Mouse (Mus musculus): ENCODE data around the gene Sapcd1.
"Not testable (repeated sequence)": the region's sequence is repeated elsewhere in the genome, so short reads cannot be mapped to it uniquely, and the experiment has no call there.

Gene Sapcd1

DNA sequence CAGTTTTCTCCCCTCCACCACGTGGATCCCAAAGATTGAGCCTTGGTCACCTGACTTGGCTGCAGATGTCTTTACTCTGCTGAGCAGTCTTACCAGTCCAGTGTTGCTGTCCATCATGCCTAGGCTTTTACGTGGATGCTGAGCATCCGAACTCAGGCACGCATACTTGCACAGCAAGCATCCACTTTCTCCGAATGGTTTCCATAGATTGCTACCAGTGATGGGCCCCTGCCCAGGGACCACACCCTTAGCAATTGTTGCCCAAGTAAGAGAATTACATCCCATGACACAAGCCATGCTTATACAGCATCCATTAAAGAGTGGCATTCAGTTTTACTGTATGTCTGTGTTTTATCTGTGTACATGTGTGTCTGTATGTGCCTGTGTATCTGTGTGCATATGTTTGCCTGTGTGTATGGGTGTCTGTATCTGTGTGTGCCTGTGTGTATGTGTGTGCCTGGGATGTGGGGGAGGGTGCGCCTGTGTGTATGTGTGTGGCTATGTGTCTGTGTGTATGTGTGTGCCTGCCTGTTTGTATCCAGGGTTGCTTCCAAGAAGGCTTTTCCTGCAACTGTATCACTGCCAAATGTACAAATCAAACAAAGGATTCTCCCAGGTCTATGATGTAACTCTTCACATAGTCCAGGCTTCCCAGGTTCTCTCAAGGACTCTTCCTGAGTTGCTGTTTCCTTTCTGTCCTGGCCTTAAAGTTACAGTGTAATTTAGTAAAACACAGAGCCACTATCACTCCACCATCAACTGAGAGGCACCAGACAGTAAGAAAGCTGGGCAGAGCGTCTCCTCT lies 28.1 kb upstream of the Sapcd1 start:
- DNase-seq (ENCODE audit: low read depth, low spot score) = no peak

DNA sequence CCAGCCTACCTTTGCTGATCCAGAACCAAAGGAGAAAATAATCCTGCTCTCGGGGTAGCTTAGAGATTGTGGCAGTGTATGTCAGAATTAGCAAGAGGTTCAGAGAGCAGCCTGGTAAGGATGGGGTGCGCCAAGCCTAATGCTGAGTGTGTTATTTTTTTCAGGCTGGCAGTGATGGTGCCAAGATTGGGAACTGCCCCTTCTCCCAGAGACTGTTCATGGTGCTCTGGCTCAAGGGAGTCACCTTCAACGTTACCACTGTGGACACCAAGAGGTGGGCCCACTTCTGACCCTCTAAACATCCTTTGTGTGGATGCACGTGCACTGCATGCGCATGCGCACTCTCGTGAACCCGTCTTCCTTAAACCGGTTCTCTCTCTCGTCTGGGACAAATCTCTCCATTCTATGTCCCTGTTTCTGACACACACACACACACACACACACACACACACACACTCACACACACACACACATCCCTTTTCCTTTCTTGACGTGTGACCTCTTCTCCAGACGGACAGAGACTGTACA lies 24.5 kb upstream of the Sapcd1 start:
- peak; percentile 45 for DNase-seq (ENCODE audit: low read depth, low spot score)

DNA sequence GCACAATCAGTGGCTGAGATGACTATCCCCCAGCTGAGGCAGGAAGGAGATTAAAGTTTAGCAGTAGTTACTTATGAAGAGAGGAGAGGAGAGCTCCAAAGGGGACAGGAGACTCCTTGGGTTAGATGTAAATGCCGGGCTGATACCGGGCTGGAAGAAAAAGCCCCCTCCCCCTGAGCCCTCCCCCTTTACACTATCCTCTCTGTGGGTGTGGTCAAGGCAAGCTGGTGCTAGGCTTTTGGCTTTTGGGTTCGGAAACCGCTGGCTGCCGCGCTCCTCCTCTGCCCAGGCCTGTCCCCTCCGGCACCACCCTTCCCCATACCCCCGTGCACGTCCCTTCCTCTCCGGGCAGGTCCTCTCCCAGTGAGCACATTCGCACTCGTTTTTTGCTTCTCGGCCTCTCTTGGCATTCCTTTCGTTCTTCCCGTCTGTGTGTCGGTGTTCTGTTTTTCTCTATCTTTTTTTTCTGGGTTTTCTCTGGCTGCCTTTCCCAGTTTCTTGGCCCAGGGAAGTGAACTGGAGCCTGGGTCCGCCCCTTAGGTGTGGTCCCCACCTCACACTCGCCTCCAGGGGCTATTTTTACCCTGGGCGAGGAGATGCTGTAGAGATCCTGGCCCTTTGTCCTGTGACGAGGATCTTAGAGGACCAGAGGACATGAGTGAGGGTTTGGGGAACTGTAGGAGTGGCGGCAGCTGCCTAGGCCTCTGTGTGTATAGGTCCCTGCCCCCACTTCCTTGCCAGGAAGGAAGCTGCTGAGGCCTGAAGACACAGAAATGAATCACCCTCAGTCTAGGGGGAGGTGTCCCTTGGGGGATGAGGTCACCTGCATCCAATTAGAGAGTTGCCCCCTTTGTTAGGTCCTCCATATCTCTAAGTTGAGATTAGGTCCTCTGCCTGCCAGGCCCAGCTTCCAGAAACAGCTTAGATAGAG lies 23.6 kb upstream of the Sapcd1 start:
- peak; percentile 83 for DNase-seq (ENCODE audit: low read depth, low spot score)

DNA sequence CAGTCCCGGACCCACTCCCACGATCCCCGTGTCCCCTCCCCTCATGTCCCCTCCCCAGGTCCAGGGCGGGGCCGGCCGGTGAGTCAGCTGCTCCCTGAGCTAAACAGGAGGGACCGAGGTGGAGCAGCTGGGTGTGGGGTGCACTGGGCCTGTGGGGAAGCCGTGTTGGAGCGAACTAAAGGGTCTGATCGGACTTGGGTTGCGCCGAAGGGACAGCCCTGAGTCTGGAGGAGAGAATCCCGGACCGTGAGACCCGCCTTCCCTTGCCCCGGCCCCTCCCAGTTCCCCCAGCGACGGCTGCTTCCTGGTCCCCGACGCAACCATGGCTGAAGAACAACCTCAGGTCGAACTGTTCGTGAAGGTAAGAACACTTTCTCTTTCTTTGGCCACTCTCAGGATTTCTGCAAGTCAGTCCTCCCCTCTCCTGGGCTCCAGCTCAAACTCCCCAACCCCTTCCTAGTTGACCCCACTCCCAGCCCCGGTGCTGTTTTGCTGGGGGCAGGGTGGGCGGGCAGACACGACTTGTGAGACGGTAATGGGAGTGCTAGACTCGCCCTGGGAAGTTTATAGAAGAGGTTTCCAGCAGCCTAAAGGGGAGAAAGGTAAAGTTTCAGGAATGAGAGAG lies 22.4 kb upstream of the Sapcd1 start:
- peak; percentile 82 for DNase-seq (ENCODE audit: low read depth, low spot score)

DNA sequence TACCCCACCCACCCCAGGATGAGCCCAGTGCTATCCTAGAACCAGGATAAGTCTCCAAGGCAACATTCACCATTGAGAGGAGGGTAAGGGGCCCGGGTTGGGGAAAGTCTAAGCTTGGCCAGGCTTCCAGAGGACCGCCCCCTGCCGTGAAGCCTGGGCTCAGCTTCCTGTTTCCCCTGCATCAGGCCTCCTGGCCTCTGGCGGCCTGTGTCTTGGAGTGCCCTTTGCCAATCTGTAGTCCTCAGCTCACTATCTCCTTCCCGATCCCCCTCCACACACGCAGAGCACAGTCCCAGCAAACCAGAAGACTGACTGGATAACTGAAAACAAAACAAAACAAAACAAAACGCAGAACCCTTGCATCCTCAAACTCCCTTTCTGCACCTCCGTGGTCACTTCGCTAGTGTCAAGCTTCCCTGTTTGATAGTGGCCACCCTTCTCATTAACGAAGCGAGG lies 21.8 kb upstream of the Sapcd1 start, which contains the start of gene Clic1:
TSS of gene Clic1 (plus strand) at position 406 of the 456 bp plus-strand sequence.
- DNase-seq (ENCODE audit: low read depth, low spot score) = peak; percentile 51

DNA sequence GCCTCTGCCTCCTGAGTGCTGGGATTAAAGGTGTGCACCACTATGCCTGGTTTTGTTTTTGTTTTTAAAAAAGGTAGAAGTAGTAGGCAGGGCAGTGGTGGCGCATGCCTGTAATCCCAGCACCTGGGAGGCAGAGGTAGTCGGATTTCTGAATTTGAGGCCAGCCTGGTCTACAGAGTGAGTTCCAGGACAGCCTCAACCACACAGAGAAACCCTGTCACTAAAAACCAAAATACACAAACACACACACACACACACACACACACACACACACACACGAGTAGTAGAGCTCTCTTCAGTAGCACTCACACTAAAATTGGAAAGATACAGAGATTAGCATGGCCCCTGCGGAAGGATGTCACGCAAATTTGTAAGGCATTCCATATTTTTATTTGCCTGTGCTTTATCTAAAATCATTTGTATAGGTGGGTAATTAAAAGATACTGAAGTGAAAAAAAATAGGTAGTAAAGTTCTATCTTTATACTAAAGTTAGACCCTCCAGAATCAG lies 21.2 kb upstream of the Sapcd1 start:
- no peak for DNase-seq (ENCODE audit: low read depth, low spot score)

DNA sequence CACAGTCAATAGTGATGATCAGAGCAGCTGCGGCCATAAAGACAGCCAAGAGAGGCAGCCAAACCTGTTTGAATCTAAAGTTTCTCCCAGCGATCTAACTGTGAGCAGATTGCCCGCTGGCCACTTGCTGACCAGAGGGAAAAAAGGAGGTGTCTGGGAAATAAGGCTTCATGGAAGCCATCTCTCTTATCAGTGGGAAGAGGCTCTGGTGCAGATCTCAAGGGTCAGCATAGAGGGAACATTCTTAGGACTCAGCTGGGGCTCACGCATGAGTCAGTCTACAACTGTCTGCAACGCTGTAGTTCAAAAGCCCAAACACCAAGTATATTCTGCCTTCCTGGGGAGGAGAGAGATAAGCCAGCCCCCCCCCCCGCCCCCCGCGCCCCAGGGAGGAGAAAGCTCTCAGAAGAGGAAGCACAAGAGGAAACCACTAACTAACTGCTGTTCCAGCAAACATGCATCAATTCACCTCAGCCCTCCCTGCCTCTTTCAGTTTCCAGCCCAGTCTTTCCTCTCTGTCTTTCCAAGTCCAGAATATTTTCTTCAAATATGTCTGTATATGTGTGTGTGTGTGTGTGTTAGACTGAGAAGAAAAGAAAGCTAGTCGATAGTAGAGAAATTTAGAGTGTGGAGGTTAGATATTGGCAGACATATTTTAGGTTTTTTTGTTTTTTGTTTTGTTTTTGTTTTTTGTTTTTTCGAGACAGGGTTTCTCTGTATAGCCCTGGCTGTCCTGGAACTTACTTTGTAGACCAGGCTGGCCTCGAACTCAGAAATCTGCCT lies 20.5 kb upstream of the Sapcd1 start:
- no peak for DNase-seq (ENCODE audit: low read depth, low spot score)

DNA sequence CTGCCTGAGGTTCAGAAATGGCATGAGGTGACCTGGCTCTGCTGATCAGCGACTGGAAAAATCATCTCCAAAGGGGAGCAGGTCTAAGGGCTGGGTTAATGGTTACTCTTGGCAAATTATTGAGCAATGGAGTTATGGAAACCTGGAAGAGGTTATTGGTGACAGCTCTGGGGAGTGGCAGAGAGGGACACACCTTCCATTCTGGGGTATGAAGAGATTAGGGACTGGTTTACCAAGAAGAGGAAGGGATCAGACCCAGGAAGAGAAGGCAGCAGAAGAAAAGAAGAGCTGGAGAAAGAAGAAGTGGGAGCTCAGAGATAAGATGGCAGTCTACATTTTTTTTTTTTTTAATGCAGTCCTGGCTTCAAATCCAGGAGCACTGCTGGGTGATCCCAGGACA lies 19.9 kb upstream of the Sapcd1 start:
- DNase-seq (ENCODE audit: low read depth, low spot score) = no peak

DNA sequence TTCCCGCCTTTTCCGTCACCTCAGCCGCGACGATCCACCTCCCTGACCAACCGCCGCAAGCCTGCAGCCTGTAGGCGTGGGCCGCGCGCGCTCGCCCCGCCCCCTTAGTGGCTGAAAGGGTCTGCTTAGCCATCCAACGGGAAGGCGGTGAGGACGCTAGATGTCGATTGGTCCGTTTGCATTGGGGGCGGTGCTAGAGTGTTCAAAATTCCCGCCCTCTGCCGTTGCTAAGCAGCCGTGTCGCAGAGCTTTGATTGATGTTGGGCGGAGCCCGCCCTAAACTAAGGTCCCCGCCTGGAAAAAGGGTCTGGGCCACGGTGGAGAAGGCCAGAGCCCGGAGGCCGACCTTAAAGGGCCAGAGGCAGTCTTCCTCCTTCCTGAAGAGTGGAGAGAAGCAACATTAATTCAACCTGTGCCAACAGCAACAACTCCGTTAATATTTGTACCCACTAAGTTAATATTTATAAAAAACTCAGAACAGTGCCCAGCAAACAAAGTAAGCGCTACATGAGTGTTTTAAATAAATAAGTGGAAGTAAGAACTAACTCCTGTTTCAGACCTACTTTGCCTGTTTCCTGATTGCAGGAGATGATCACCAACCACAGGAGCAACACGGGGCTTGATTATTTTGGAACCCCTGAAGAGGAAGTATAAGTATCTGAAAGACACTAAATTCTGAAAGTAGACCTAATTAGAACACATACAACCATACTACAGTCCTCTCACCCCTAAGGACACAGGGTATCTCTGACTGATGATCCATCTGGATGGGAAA lies 19.1 kb upstream of the Sapcd1 start, which contains the start of gene Msh5:
TSS of gene Msh5 (minus strand) at position 65 of the 775 bp plus-strand sequence.
- peak; percentile 100 for DNase-seq (ENCODE audit: low read depth, low spot score)

DNA sequence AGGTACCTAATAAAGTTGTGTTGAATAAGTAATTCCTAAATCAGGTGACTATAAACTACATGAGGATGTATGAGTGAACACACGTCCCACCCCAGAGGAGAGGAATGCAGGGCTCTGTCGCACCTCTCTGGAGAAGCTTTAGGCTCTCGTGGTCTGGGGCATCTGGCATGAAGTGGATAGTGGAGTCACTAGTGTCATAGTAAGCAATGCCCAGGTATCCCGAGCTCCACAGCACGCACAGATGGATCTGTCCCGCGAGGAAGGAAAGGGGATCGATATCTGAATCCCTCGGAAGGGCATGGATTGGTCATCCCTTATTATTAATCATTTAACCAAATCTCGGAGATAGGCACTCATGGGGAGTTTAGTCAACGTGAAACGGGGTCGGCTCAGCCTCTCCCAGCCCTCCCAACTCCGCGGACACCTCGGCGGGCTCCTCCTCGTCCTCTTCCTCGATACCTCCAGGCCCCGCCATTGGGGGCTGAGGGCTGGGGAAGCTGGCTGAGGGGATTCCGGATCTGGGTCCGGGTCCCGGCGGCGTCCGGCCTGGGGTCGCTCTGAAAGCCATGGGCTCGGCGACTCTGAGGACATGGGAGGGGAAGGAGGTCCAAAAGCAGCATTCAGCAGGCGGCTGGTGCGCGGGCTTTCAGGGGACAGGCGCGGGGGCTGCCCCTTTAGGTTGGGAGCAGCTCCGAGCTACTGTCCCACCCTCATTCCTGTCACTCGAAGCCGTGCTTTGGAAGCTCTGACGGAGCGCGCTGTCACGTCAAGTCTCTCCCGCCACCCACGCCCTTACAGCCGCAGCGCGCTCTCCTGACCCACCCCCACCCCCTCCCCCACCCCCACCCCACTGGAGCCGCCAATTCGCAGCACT lies 18.2 kb upstream of the Sapcd1 start:
- DNase-seq (ENCODE audit: low read depth, low spot score) = no peak

DNA sequence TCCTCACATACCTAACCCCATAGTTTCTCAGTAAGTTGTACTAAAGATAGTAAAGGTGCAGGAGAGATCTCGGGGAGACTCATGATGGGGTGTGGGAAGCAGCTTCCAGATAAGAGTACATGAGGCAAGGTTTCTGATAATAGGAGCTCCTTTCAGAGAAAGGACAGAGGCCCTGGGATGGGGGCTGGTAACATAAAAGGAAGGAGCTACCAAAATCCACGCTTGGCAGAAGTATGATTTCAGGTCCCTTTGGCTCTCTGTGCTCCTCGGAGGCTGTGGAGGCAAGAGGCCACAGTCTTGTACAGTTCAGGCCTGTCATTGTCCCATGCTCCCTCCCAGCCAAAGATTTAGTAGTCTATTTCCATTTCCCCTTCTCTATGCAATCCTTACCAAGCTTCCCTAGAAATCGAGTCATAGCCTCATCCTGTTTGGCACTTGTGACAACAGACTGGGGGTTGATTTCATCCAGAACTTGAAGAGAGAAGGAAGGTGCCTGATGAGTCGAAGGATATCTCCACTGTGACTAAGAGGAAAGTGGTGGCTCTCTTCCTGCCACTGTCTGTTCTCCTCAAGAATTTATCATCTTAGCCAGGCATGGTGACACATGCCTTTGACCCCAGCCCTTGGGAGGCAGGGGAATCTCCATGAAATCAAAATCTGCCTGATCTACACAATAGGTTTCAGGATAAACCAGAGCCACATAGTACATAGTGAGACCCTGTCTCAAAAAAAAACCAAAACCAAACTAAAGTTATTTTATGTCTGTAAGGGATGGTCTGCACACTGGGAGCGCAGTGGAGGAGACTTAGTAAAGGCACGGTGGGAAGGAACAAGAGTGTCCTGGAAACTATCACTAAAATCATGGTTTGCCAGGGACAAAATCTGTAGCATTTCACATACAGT lies 17.3 kb upstream of the Sapcd1 start:
- no peak for DNase-seq (ENCODE audit: low read depth, low spot score)

DNA sequence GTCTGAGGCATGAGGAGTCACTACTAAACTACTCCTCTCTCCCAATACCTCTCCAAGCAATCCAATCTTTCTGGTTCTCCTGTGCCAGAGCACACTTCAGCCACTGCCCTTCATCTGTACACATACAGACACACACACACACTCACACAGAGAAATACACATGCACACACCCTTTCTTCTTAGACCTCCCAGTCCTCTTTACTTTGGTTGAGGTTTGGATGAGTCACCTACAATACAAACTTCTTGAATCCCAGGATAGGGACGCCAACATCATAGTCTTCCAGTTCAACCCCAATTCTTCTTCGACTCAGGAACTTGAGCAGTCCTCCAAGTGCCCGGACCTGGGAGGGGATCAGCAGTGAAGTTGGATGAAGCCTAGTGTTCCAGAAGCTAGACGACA lies 16.0 kb upstream of the Sapcd1 start:
- DNase-seq (ENCODE audit: low read depth, low spot score) = no peak

DNA sequence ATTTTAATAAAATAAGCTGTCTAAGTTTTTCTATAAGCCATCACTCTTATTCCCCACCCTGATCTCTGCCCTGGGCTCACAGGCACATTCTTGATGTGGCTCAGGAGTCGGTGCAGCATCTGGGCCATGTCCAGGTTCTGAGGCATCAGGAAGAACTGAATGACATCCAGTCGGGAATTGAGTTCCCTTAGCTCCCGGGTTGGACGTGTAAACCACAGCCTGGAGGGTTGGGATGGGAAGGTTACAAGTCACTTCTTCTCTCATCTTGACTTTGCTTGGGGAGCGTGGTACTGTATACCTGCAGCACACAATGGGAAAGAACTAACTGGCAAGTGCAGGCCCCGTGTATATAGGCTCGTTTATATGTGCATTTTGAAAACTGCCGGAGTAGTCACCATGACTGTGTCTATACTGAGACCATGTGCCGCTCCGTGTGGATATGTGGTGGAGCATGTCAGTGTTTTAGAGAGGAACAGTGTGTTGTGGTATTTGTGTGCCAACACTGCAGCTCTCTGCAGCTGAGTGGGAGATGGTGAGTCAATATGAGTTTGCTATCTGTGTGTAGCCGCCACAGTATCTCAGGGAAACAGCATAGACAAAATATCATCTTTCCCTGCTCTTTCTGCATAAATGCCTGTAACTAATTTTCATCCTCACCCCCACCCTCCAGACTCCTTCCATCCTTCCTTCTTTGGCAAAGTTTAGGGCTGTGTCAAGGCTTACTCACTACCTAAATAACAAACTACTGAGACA lies 11.5 kb upstream of the Sapcd1 start:
- DNase-seq (ENCODE audit: low read depth, low spot score) = no peak

DNA sequence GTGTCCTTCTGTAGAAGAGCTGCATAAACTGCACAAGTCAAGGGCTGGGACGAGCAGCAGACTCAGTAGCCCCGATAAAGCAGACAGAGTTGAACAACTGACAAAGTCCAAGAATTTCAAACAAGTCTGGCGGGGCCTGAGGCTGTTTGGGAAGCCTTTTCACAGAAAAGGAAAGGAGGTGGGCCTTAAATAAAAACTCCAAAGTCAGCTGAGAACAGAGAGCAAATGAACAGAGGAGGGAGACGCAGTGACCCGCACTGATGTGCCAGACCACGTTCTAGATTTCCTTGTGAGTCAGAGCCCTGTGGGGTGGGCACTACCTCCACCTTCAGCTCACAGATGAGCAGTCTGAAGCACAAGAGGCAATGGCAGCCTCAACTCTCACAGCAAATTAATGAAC lies 7.1 kb upstream of the Sapcd1 start:
- no peak for DNase-seq (ENCODE audit: low read depth, low spot score)

DNA sequence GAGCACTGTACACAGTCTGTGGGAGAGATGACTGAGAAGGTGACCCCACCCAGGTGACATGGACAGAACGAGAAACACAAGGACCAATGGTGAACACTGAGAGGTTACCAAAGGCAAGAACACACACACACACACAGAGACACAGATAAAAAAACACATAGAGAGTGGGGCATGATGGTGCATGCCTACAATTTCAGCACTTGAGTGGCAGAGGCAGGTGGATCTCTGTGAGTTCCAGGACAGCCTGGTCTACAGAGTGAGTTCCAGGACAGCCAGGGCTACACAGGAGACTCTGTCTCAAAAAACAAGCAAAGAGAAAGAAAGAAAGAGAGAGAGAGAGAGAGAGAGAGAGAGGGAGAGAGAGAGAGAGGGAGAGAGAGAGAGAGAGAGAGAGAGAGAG lies 5.9 kb upstream of the Sapcd1 start:
- DNase-seq (ENCODE audit: low read depth, low spot score) = not testable (repeated sequence)

DNA sequence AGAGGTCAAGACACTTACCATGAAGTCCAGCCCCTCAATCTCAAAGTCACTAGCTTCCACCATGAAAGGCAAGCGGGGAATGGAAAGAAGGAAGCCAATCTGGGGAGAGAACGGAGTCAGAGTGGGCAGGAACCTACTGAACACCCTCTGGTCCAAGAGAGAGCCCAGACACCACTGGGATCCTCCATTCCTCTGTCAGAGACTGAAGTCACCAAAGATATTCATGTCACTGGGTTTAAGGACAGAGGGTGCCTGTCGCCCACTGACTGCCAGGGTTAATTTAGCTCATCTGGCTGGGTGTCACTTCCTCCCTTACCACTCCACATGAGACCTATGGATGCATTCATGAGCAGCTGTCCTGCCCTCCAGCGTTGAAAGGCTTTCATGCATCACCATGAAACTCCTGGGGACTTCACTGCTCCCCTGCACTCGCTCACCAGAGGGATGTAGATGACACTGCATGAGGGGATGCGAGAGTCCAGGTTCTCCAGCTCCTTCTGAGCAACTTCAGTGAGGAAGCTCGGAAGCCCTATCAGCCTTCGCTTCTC lies 4.6 kb upstream of the Sapcd1 start:
- DNase-seq (ENCODE audit: low read depth, low spot score) = no peak

DNA sequence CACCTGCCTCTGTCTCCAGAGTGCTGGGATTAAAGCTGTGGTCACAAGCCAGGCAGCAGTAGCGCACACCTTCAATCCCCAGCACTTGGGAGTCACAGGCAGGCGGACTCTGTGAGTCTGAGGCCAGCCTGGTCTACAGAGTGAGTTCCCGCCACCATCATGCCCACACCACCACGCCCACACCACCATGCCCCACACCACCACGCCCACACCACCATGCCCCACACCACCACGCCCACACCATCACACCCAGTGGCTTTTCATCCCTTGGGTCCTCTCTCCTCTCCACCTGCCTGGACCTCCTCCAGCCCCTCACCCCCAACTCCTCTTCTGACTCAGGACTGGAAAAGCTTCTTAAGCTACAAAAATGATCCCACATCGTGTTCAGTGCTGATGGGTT lies 4.1 kb upstream of the Sapcd1 start:
- no peak for DNase-seq (ENCODE audit: low read depth, low spot score)

Measured in ZHBTc4 (cell line).